ENCODE assay signal across 22 mouse cellular contexts in the genomic region with DNA sequence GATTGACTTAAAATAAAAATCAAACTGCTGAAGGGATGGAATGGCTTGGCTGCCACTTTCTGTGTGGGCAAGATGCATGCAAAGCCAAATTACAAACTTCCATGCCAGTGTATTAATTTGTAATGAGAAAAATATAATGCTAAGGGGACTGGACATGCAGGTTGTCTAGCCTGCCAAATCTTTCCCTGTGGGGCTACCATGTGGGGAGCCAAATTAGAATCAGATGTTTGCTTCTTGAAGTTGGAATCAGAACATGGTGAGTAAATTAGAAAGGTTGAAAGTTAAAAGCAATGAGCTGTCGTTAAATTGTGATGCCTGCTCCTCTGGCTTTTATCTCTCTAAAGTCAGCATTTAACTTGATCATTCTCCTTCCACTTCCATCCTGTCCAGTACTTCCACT.
DNase-seq lines count a peak whose midpoint lies in the region; ATAC-seq and TF ChIP-seq lines count a peak whose summit lies in the region.
"Had no signal": no experiment of that assay in that cellular context is flagged by ENCODE, and none has a peak within 500 bp of the region (broad histone marks: within the 10 kb centered on the region; RNA-seq: fewer than 3 reads in every experiment).

No protein-coding gene starts in this region.

- intact Hi-C loops in left cerebral cortex, postnatal 4 days (cut with DNase I): no loop called here
- intact Hi-C loops in left cerebral cortex, postnatal 25 days (cut with DNase I): no loop called here
- intact Hi-C loops in left cerebral cortex, postnatal 10 days (cut with DNase I): no loop called here

- no peak overlapping the region for H3K4me3 ChIP-seq in embryonic facial prominence, embryonic 14.5 days (ENCODE audit: low read depth, low read length)
- H3K4me3 ChIP-seq in midbrain, postnatal 0 days (ENCODE audit: low read depth, low read length): no peak overlapping the region
- H3K4me3 ChIP-seq: erythroblast, embryonic 14.5 days; forebrain, embryonic 13.5 days; heart, embryonic 13.5 days; hindbrain, embryonic 15.5 days; limb, embryonic 13.5 days had no signal

- no peaks in the 10 kb centered on the region for H3K36me3 ChIP-seq in embryonic facial prominence, embryonic 14.5 days (ENCODE audit: control insufficient read depth, insufficient read depth, low read length)
- no peaks in the 10 kb centered on the region for H3K36me3 ChIP-seq in midbrain, postnatal 0 days (ENCODE audit: insufficient read depth, low read length)
- H3K36me3 ChIP-seq: heart, embryonic 13.5 days; hindbrain, embryonic 15.5 days; limb, embryonic 13.5 days had no signal

- H3K4me2 ChIP-seq in embryonic facial prominence, embryonic 14.5 days (ENCODE audit: low read depth, low read length): no peak overlapping the region
- no peak overlapping the region for H3K4me2 ChIP-seq in midbrain, postnatal 0 days (ENCODE audit: low read depth, low read length, poor library complexity, severe bottlenecking)
- H3K4me2 ChIP-seq: forebrain, embryonic 13.5 days; heart, embryonic 13.5 days; hindbrain, embryonic 15.5 days; limb, embryonic 13.5 days had no signal

- peak; percentile 41 for DNase-seq in left cerebral cortex, postnatal 4 days
- DNase-seq in left cerebral cortex, postnatal 25 days (ENCODE audit: low spot score in 2 of 2): no peak
- DNase-seq in embryo, embryonic 11 days: peak; percentile 41
- DNase-seq in embryonic facial prominence, embryonic 14.5 days (ENCODE audit: low spot score): peak; percentile 35
- DNase-seq in midbrain, postnatal 0 days (ENCODE audit: low spot score): peak; percentile 14
- DNase-seq in left cerebral cortex, postnatal 10 days (ENCODE audit: extremely low spot score in 1 of 2, low spot score in 2 of 2): no peak
- no peak for DNase-seq in urinary bladder, postnatal 10 days (ENCODE audit: low spot score)
- DNase-seq: adrenal gland, adult 8-10 months; gastrocnemius, postnatal 10 days; heart, adult 18-20 months; heart, postnatal 36 days; retina, postnatal 1 day; right cerebral cortex, postnatal 4 days; thymus, adult 2 months had no signal

- no peak overlapping the region for H3K9ac ChIP-seq in embryonic facial prominence, embryonic 14.5 days (ENCODE audit: low read depth, low read length)
- no peak overlapping the region for H3K9ac ChIP-seq in midbrain, postnatal 0 days (replicated peaks; ENCODE audit: low read length, poor library complexity, severe bottlenecking)
- H3K9ac ChIP-seq: forebrain, embryonic 13.5 days; heart, embryonic 13.5 days; hindbrain, embryonic 15.5 days; limb, embryonic 13.5 days; liver, embryonic 14.5 days had no signal

- H3K9me3 ChIP-seq in embryonic facial prominence, embryonic 14.5 days (ENCODE audit: control insufficient read depth, low read length): no peaks in the 10 kb centered on the region
- no peaks in the 10 kb centered on the region for H3K9me3 ChIP-seq in midbrain, postnatal 0 days (ENCODE audit: low read length)
- H3K9me3 ChIP-seq: forebrain, embryonic 13.5 days; heart, embryonic 13.5 days; hindbrain, embryonic 15.5 days; limb, embryonic 13.5 days had no signal

- H3K4me1 ChIP-seq in embryonic facial prominence, embryonic 14.5 days (ENCODE audit: control insufficient read depth, insufficient read depth, low read length): no peaks in the 10 kb centered on the region
- H3K4me1 ChIP-seq in midbrain, postnatal 0 days (ENCODE audit: insufficient read depth, low read length): no peaks in the 10 kb centered on the region
- H3K4me1 ChIP-seq: forebrain, embryonic 13.5 days; heart, embryonic 13.5 days; hindbrain, embryonic 15.5 days had no signal

- TF ChIP-seq CTCF in midbrain, postnatal 0 days (IDR thresholded peaks at IDR 0.05): no peak

- H3K27me3 ChIP-seq in embryonic facial prominence, embryonic 14.5 days (replicated peaks; ENCODE audit: control insufficient read depth, insufficient read depth, low read length): no peaks in the 10 kb centered on the region
- no peaks in the 10 kb centered on the region for H3K27me3 ChIP-seq in midbrain, postnatal 0 days (ENCODE audit: insufficient read depth, low read length)
- H3K27me3 ChIP-seq: forebrain, embryonic 13.5 days; heart, embryonic 13.5 days; hindbrain, embryonic 15.5 days had no signal

- ATAC-seq in embryonic facial prominence, embryonic 14.5 days (ENCODE audit: low read depth): no peak
- no peak for ATAC-seq in midbrain, postnatal 0 days (ENCODE audit: low FRiP score)
- ATAC-seq: forebrain, embryonic 13.5 days; intestine, postnatal 0 days had no signal

- WGBS in embryonic facial prominence, embryonic 14.5 days: 13% methylated on average over 1 of the region's 1 CpGs
- 60% methylated on average over 1 of the region's 1 CpGs for WGBS in midbrain, postnatal 0 days

- no peak overlapping the region for H3K27ac ChIP-seq in embryonic facial prominence, embryonic 14.5 days (replicated peaks; ENCODE audit: low read depth, low read length)
- H3K27ac ChIP-seq in midbrain, postnatal 0 days (ENCODE audit: low read depth, low read length): no peak overlapping the region
- H3K27ac ChIP-seq: forebrain, embryonic 13.5 days; heart, embryonic 13.5 days; hindbrain, embryonic 15.5 days; limb, embryonic 13.5 days; liver, embryonic 14.5 days; macrophage had no signal

Comparison
In these comparisons a context has a peak if more than half of its experiments do, and no peak if none do; other contexts are left out.
1. DNase-seq: peak in left cerebral cortex, postnatal 4 days (single experiment), embryo, embryonic 11 days (single experiment), embryonic facial prominence, embryonic 14.5 days (single experiment) and midbrain, postnatal 0 days (single experiment); none in left cerebral cortex, postnatal 25 days (0 of 2), left cerebral cortex, postnatal 10 days (0 of 2) and urinary bladder, postnatal 10 days (single experiment).